Mouse (Mus musculus) heart, postnatal 0 days (tissue): Measurements from ENCODE around the gene Tex101.

Experiments
- CTCF ChIP-seq: IDR thresholded peaks from 2 replicates; pipeline ENCODE4 v1.5.1; 2016; ENCODE audit warnings: antibody characterized with exemption, control low read depth, low read depth
- EP300 ChIP-seq: IDR thresholded peaks from 2 replicates; pipeline ENCODE4 v1.6.1; 2016; ENCODE audit warnings: antibody characterized with exemption, low read depth

GRCm38 (mm10) chr7:24629672-24630071 lies 46.8 kb downstream of the Tex101 start:
- no peak for TF ChIP-seq CTCF
- TF ChIP-seq EP300 = no peak
